17 mouse cellular contexts compared by ENCODE assay signal in genomic region chr11:99025878-99026277, GRCm38 (mm10). TPM values are rescaled to one million over a fixed set of nuclear protein-coding genes. Genes with fewer than 3 reads are reported as not detected.
"Had no signal": no experiment of that assay in that cellular context is flagged by ENCODE, and none has a peak within 500 bp of the region (broad histone marks: within the 10 kb centered on the region; RNA-seq: fewer than 3 reads in every experiment).

No protein-coding gene starts in this region.

- H3K9ac ChIP-seq: kidney, embryonic 15.5 days; limb, embryonic 15.5 days; liver, embryonic 12.5 days; lung, embryonic 14.5 days; neural tube, embryonic 13.5 days; stomach, embryonic 15.5 days had no signal

- DNase-seq: kidney, adult 2 months; kidney, postnatal 14 days; lung, embryonic 14.5 days; lung, postnatal 10 days; lung, postnatal 4 days; right cerebral cortex, postnatal 14 days had no signal

- ATAC-seq: liver, embryonic 12.5 days; midbrain, embryonic 16.5 days had no signal

- H3K27me3 ChIP-seq: kidney, embryonic 15.5 days; limb, embryonic 15.5 days; liver, embryonic 12.5 days; neural tube, embryonic 13.5 days; stomach, embryonic 15.5 days had no signal

- H3K36me3 ChIP-seq: stomach, embryonic 15.5 days had no signal

- H3K9me3 ChIP-seq: kidney, embryonic 15.5 days; limb, embryonic 15.5 days; liver, embryonic 12.5 days; neural tube, embryonic 13.5 days; stomach, embryonic 15.5 days had no signal

- H3K4me2 ChIP-seq: kidney, embryonic 15.5 days; limb, embryonic 15.5 days; liver, embryonic 12.5 days; lung, embryonic 14.5 days; midbrain, embryonic 11.5 days; neural tube, embryonic 13.5 days; stomach, embryonic 15.5 days had no signal

- H3K27ac ChIP-seq: kidney, embryonic 15.5 days; left cerebral cortex, adult 2 months; liver, embryonic 12.5 days; neural tube, embryonic 13.5 days had no signal

- H3K4me3 ChIP-seq: kidney, embryonic 15.5 days; left cerebral cortex, adult 2 months; limb, embryonic 15.5 days; liver, embryonic 12.5 days; neural tube, embryonic 13.5 days; stomach, embryonic 15.5 days had no signal

RNA-seq across cellular contexts. Expression of gene Gjd3, which starts 43.1 kb away (rescaled TPM):
- total RNA-seq: megakaryocyte, adult 5-6 weeks had no signal
- polyA plus RNA-seq: limb, embryonic 11.5 days; liver, embryonic 12.5 days; liver, embryonic 16.5 days; lung, embryonic 14.5 days; midbrain, embryonic 11.5 days had no signal
